Mouse (Mus musculus) spleen, adult 2 months (tissue): Measurements from ENCODE around the gene Steap2.

Experiments used
- CTCF ChIP-seq: fragments of 200-500 bp; IDR thresholded peaks from 2 replicates; pipeline ENCODE4 v1.5.1; 2011; ENCODE audit warnings: mild to moderate bottlenecking, inconsistent platforms; ENCODE audit not compliant: insufficient read depth, insufficient read length, insufficient replicate concordance; ENCODE audit errors: extremely low read depth
- POLR2A ChIP-seq: fragments of 200-500 bp; IDR thresholded peaks from 2 replicates; pipeline ENCODE4 v1.6.1; 2011; ENCODE audit warnings: low read depth, low read length, inconsistent platforms

GRCm38 (mm10) chr5:5663655-5664370 is 30.6 kb downstream of the Steap2 start, which contains the start of gene Cfap69:
- TF ChIP-seq CTCF, result no peak
- no peak for TF ChIP-seq POLR2A
